Mouse (Mus musculus) cerebellum, adult 18-20 months (tissue): ENCODE results near the gene Scyl1.
"Not testable (repeated sequence)": the region's sequence is repeated elsewhere in the genome, so short reads cannot be mapped to it uniquely, and the experiment has no call there.

Experiments
- DNase-seq, 2 experiments: peaks; one replicate each; pipeline ENCODE4 v3.0.0; 2021

Gene Scyl1

DNA sequence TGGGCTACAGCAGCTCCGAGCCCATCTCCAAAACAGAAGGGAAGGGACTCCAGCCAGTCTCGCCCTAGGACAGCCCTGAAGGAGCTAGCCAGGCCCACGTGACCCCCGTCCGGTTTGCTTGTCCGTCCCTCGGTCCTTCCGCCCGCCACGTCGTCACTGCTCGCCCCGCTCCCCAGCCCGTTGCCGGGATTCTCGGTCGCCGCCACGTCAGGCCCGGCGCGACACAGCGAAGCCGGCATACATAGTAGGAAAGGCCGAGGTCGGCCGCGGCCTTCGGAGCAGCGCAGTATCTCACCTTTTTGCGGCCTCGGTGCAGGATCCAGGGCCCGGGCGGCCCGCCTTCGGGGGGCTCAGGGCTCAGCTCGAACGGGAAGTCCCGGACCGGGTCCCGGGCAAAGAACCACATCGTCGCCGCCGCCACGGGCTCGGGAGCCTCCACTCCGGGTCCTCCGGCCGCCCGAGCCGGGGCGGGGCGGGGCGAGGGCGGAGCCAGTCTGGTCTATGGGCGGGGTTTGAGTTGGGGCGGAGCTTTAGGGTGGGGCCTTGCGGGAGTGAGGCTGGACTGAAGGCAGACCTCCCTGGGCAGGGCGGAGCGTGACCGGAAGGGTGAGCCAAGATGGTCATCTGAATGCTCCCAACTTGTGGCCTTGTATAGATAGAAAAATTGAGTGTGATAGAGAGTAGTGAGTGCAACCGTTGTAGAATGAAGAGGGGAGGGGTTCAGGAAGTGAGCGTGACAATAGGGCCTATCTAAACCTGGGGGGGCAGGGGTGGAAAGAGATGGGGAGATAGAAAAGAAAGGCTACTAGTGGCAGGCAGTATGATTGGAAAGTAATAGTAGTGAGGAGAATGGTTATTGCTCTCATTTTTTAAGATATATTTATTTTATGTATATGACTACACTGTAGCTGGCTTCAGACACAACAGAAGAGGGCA lies at the start of gene Scyl1:
Scyl1 (minus strand) TSS at position 495 of the 936 bp plus-strand sequence.
- DNase-seq: peak; percentile 95 to 96

GRCm38 (mm10) chr19:5819549-5819948 lies 48.3 kb upstream of the Scyl1 start:
- peak in 1 of 2 experiments; percentile 50 for DNase-seq

DNA sequence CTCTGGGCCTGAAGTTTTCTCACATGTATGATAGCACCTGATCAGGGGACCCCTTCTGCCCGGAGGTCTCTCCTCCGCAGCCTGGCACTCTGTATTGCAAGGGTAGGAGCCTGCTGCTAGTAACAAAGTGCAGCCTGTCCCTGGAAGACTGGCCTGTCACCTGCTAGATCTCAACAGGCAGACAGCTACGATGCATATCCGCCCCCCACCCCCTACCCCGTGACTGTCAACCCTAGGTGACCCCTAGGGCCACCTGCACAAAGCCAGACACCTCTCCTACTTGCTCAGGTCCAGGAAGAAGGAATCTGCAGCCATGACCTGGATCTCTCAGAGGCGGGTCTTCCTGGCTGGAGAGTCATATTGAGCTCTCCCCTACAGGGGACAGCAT lies 47.4 kb upstream of the Scyl1 start:
- no peak for DNase-seq

- peak; percentile 90 to 91 for DNase-seq
Observed at GRCm38 (mm10) chr19:5817703-5818589, 46.7 kb upstream of the Scyl1 start.

DNA sequence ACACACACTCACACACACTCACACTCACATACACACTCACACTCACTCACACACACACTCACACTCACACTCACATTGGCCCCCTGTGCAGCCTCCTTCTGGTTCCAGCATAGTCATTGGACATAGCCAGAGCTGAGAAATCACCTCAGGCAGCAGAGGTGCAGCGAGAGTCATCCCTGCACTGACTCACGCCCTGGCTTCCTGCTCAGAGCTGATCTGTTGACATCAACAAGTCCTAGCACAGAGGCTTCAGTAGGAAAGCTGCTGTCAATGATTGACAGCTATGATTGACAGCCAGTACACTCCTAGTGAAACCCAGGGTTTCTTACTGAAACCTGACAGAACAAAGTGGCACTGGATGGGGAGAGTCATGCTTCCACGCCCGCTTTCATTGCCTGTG lies 44.7 kb upstream of the Scyl1 start:
- DNase-seq: no peak

DNA sequence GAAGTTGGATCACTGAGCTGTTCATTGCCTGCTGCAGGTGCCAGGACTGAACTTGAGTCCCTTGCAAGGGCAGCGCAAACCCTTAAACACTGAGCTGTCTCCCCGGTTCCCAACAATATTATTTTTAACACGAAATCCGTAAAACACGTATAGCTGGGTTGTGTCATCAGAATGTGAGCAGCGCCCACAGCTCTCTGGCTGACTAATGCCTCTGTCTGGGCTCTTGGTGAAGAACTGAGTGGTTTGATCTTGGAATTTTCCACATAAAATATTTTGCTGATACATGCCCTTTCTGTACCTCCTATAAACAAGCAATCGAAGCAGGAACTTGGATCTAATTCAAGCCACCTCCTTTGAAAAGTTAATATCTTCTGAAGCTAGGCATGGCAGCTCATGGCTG lies 43.8 kb upstream of the Scyl1 start:
- no peak for DNase-seq

DNA sequence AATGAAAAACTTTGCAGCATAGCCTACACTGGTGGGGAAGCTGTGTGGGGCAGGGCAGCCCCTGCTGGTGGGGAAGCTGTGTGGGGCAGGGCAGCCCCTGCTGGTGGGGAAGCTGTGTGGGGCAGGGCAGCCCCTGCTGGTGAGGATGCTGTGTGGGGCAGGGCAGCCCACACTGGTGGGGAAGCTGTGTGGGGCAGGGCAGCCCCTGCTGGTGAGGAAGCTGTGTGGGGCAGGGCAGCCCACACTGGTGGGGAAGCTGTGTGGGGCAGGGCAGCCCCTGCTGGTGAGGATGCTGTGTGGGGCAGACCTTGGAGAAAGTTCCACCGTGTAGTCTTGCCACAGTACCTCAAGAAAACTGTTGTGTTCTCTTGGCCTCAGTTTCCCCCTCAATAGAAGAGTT lies 42.8 kb upstream of the Scyl1 start:
- DNase-seq: not testable (repeated sequence)

- no peak for DNase-seq
Observed at GRCm38 (mm10) chr19:5813567-5813966, 42.3 kb upstream of the Scyl1 start.

- DNase-seq: peak; percentile 77 to 90
Observed at GRCm38 (mm10) chr19:5811771-5812504, 40.7 kb upstream of the Scyl1 start.

DNA sequence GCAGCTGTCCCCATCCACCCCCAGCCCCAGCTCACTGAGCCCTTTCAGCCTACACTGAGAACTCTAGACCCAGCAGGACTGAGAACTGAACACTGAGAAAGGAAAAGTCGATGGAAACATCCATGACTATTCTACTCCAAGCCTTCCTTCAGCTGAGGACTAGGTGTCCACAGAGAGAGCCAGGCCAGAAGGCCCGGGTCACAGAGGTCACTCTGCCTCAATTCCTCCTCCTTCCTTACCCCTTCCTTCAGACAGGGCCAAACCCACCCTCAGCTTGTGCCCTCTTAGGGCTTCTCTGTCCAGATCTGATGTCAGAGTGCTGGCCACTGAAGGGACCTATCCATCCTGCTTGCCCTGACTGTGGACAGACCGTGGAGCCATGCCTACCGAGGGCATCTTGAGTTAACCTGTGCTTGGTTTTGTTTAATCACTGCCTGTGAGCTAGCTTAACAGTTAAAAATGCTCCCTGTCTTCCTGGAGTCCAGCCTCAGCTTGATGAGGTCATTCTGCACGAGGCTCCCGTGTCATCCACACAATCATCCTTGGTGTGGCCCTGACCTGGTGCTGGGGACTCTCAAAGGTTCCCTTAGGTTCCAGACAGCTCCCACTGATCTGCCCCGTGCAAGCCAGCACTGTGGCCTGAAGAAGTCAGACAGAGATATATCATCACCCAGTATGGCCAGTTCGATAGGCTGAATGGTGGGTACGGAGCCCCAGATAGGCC lies 39.8 kb upstream of the Scyl1 start:
- peak in 1 of 2 experiments; percentile 48 for DNase-seq

GRCm38 (mm10) chr19:5810103-5810839 lies 39.1 kb upstream of the Scyl1 start:
- DNase-seq: peak in 1 of 2 experiments; percentile 30

DNA sequence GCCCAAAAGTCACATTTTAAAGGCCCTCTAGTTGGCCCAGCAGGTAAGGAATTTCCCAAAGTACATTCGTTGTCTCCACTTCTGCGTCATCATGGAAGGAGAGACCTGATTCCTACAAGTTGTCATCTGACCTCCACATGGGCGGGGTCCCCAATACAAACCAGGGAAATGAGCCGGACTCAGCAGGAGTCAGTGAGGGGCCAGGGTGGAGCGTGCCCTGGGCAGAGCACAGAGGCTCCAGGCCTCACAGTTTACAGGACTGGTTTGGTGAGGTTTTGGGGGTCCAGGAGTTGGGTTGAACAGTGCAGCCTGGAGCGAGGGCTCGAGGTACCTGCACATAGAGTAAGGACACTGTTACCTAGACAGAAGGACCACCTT lies 38.5 kb upstream of the Scyl1 start:
- no peak for DNase-seq

- no peak for DNase-seq
Observed at GRCm38 (mm10) chr19:5808955-5809711, 37.9 kb upstream of the Scyl1 start.

- no peak for DNase-seq
Observed at GRCm38 (mm10) chr19:5807740-5808139, 36.5 kb upstream of the Scyl1 start.

DNA sequence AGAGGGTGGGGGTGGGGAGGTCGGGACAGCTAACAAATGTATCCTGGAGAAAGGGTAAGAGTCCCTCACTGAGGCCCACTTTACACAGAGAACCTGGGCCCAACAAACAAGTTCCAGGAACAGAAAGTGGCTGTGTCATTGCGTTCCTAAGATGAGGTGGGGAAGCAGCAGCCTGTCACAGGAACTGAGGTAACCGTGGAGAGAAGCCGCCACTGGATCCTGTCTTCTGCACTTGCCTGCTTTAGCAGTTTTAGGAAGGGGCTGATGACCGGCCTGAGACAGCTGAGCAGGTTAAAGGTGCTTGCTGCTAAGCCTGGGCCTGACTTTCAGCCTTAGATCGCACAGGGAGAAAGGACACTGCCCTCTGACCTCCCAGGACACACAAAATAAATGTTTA lies 35.6 kb upstream of the Scyl1 start:
- no peak for DNase-seq

- peak in 1 of 2 experiments; percentile 35 for DNase-seq
Observed at GRCm38 (mm10) chr19:5806051-5806808, 35.0 kb upstream of the Scyl1 start.

DNA sequence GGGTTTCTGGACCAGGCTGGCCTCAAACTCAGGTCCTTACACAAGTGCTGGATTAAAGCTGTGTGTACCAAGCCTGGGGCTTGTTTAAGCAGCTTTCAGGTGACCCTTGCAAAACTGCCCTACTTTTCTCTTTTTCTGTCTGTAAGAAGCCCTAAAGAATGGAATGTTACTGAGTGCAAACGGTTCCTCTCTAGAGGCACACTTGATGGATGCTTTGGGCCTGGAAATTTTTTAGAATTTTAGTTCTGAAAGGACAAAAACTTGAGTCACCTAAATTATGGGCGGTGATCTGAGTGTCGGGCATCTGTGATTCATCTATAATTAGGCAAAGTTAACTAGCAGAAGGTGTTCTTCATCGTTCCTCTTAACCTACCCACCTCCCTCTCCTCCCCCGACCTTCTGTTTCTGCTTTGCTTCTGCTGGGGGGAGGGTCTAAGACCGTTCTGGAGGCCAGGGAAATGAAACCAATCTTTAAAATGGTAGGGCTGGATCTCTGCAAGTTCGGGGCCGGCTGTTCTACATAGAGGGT lies 33.2 kb upstream of the Scyl1 start:
- DNase-seq: peak in 1 of 2 experiments; percentile 47

GRCm38 (mm10) chr19:5803881-5804279 lies 32.7 kb upstream of the Scyl1 start:
- no peak for DNase-seq

- DNase-seq: peak; percentile 96 to 100
Observed at GRCm38 (mm10) chr19:5803041-5803880, 32.0 kb upstream of the Scyl1 start.
